Mouse (Mus musculus) C2C12 (cell line): ENCODE measurements around the gene Rhbdd2.

ENCODE experiments used
- CTCF ChIP-seq: IDR thresholded peaks from one replicate; pipeline ENCODE4 v1.5.1; 2011; ENCODE audit not compliant: control insufficient read depth, insufficient read depth, insufficient read length
- MAX ChIP-seq: IDR thresholded peaks from one replicate; pipeline ENCODE4 v1.6.1; 2011; ENCODE audit warnings: mild to moderate bottlenecking, control low read depth
- MYOD1 ChIP-seq: IDR thresholded peaks from one replicate; pipeline ENCODE4 v1.6.1; 2011; ENCODE audit warnings: low read depth; ENCODE audit not compliant: control insufficient read depth, insufficient read length
- MYOG ChIP-seq: IDR thresholded peaks from one replicate; pipeline ENCODE4 v1.6.1; 2011; ENCODE audit not compliant: control insufficient read depth, insufficient read length; ENCODE audit errors: extremely low read depth
- USF1 ChIP-seq: IDR thresholded peaks from one replicate; pipeline ENCODE4 v1.6.1; 2011; ENCODE audit warnings: low read depth, mild to moderate bottlenecking, control low read depth, moderate library complexity

GRCm38 (mm10) chr5:135677251-135677650, 44.8 kb downstream of the Rhbdd2 start:
- TF ChIP-seq CTCF: no peak
- TF ChIP-seq MYOD1: no peak
- no peak for TF ChIP-seq MYOG
- no peak for TF ChIP-seq USF1
- no peak for TF ChIP-seq MAX
